ENCODE assay signal across 22 mouse cellular contexts in the genomic region with DNA sequence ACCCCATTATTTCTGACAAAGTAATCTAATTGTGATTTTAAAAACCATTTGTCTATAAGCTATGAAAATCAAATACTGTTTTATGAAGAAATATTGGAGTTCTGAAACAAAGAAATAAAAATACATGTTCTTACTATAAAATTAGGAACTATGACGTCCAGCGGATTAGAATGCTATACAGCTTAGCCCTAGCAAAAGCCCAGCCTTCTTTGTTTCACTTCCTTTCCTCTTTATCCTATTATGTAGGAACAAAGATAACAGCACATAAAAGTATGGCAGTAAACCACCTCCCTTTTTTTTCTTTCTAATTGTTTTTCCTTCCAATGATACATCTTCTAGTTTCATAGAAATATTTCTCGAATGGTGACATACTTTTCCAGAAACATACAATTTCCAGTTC.
A peak's percentile ranks its signal among the peaks of the same experiment; 100 is the strongest.
DNase-seq lines count a peak whose midpoint lies in the region; ATAC-seq lines count a peak whose summit lies in the region.
"Had no signal": no experiment of that assay in that cellular context is flagged by ENCODE, and none has a peak within 500 bp of the region (broad histone marks: within the 10 kb centered on the region; RNA-seq: fewer than 3 reads in every experiment).

No protein-coding gene starts in this region.

- 0 out of 2 replicates have a peak, but pooled peaks have one; percentile 45 for ATAC-seq in common myeloid progenitor, adult 5-6 weeks (replicated peaks; ENCODE audit: low read depth, poor library complexity, severe bottlenecking)
- peak; percentile 74 for ATAC-seq in megakaryocyte, adult 5-6 weeks (ENCODE audit: poor library complexity, severe bottlenecking)
- ATAC-seq: activated CD4-positive, CD25-positive, alpha-beta regulatory T cell, adult 4 months; CD4-positive, CD25-positive, alpha-beta regulatory T cell, adult 4 months; forebrain, embryonic 13.5 days; forebrain, embryonic 15.5 days; forebrain, postnatal 0 days; Patski had no signal

- DNase-seq in splenic B cell, adult 2 months (ENCODE audit: low read depth, low spot score), result peak; percentile 5
- DNase-seq in left cerebral cortex, adult 18-20 months (ENCODE audit: low spot score in 2 of 2), result no peak
- no peak for DNase-seq in cerebellum, postnatal 25 days
- DNase-seq: adrenal gland, adult 8-10 months; adrenal gland, postnatal 14 days; adrenal gland, postnatal 36 days; B cell, adult 2 months; cerebellum, adult 11-12 months; cerebellum, adult 2 months; cerebellum, adult 9-10 months; cerebellum, postnatal 10 days; cerebellum, postnatal 36 days; forebrain, postnatal 0 days had no signal

- peaks cover 9% of the 10 kb centered on the region; the same call in 1 of the 2 replicates for H3K36me3 ChIP-seq in splenic B cell, adult 2 months (ENCODE audit: control insufficient read depth, insufficient read depth, low read length, poor library complexity, severe bottlenecking)

- H3K27me3 ChIP-seq in splenic B cell, adult 2 months (ENCODE audit: control insufficient read depth, insufficient read depth, low read length, poor library complexity, severe bottlenecking), result no peaks in the 10 kb centered on the region
- H3K27me3 ChIP-seq: CH12.LX; embryonic facial prominence, embryonic 12.5 days; forebrain, embryonic 13.5 days; forebrain, embryonic 15.5 days; Patski had no signal
